Mouse (Mus musculus) midbrain, embryonic 11.5 days (tissue): ENCODE data around the gene Ginm1. TPM values are rescaled to one million over a fixed set of nuclear protein-coding genes. Genes with fewer than 3 reads are reported as not detected.

Source experiments
- ATAC-seq: fragments of 200-750 bp; cut with Nextera tagmentation; 2 replicates; pipeline ENCODE4 v1.8.0; 2017; ENCODE audit warnings: moderate TSS enrichment, moderate library complexity; ENCODE audit not compliant: low FRiP score
- DNase-seq: peaks from one replicate; pipeline ENCODE4 v3.0.0; 2015; ENCODE audit warnings: low spot score; ENCODE audit errors: missing footprints
- H3K27ac ChIP-seq: fragments of 300-500 bp; sonication (generic); 2 replicates; pipeline ENCODE4 v1.5.1; 2014; ENCODE audit warnings: low read depth, low read length
- H3K27me3 ChIP-seq: fragments of 300-500 bp; sonication (generic); 2 replicates; pipeline ENCODE4 v1.6.1; 2014; ENCODE audit warnings: mild to moderate bottlenecking, low read length, moderate library complexity, mixed read lengths; ENCODE audit not compliant: control insufficient read depth, insufficient read depth
- H3K36me3 ChIP-seq: fragments of 300-500 bp; sonication (generic); 2 replicates; pipeline ENCODE4 v1.6.1; 2014; ENCODE audit warnings: mild to moderate bottlenecking, low read length, moderate library complexity, mixed read lengths; ENCODE audit not compliant: control insufficient read depth, insufficient read depth
- H3K4me1 ChIP-seq: fragments of 300-500 bp; sonication (generic); 2 replicates; pipeline ENCODE4 v1.6.1; 2014; ENCODE audit warnings: low read length; ENCODE audit not compliant: control insufficient read depth, insufficient read depth
- H3K4me2 ChIP-seq: fragments of 300-500 bp; sonication (generic); 2 replicates; pipeline ENCODE4 v1.6.1; 2014; ENCODE audit warnings: mild to moderate bottlenecking, moderate library complexity
- H3K4me3 ChIP-seq: fragments of 300-500 bp; sonication (generic); 2 replicates; pipeline ENCODE4 v1.5.1; 2014; ENCODE audit warnings: low read depth, low read length
- H3K9ac ChIP-seq: fragments of 300-500 bp; sonication (generic); 2 replicates; pipeline ENCODE4 v1.6.1; 2014; ENCODE audit warnings: low read length
- H3K9me3 ChIP-seq: fragments of 300-500 bp; sonication (generic); 2 replicates; pipeline ENCODE4 v1.6.1; 2016; ENCODE audit warnings: low read length; ENCODE audit not compliant: control insufficient read depth
- WGBS: fragments of 180-500 bp; shearing (Covaris S2); extraction: QIAGEN DNeasy Blood & Tissue Kit; methylation state at CpG from one replicate; pipeline ENCODE4 v1.1.7; 2014; 5-methylcytosine and 5-hydroxymethylcytosine counted together
- polyA plus RNA-seq: library from polyadenylated mRNA; unstranded; fragments of >200 nt; fragmentation: Nextera tagmentation; extraction: Ambion mirVana; gene quantifications from 2 replicates; pipeline ENCODE4 v1.2.1, GENCODE M21; 2014

Gene Ginm1
- polyA plus RNA-seq, 1 experiment from 2014 or later, result 51.7 TPM

DNA sequence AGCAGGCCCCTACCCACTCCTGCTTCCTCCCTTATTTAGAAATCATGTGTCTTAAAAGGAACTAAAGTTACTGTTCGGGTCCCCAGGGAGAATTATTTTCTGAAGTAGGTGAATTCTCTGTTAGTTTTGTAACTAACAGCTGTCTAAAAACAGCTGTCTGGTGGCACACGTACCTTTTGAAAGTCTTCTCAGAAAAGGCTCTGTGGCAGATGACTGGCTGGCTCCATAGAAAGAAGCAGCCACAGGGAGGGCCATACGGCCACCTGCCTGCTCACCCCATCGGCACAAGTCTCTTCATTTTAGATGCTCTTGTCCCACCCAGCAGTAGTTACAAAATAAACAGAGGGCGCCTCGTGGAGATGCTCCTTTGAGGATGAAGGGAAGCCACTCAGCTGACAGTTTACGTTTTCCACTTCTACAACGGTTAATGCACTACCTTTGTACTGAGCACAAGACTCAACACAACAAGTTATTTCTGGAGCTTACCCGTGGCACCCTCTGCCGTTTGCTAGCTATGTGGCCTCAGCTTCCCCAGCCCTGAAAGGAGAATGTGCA is 42.1 kb upstream of the Ginm1 start:
- Histone ChIP-seq H3K4me1 (no peaks in the 10 kb centered on the region; the same call in 1 of the 2 replicates), H3K27me3 (no peaks in the 10 kb centered on the region), H3K27ac (no peak overlapping the region), H3K36me3 (no peaks in the 10 kb centered on the region), H3K9ac (no peak overlapping the region), H3K4me3 (no peak overlapping the region), H3K9me3 (no peaks in the 10 kb centered on the region), H3K4me2 (no peak overlapping the region)
- 79% methylated on average over 10 of the region's 10 CpGs for WGBS
- DNase-seq (no peak), ATAC-seq (no peak)

DNA sequence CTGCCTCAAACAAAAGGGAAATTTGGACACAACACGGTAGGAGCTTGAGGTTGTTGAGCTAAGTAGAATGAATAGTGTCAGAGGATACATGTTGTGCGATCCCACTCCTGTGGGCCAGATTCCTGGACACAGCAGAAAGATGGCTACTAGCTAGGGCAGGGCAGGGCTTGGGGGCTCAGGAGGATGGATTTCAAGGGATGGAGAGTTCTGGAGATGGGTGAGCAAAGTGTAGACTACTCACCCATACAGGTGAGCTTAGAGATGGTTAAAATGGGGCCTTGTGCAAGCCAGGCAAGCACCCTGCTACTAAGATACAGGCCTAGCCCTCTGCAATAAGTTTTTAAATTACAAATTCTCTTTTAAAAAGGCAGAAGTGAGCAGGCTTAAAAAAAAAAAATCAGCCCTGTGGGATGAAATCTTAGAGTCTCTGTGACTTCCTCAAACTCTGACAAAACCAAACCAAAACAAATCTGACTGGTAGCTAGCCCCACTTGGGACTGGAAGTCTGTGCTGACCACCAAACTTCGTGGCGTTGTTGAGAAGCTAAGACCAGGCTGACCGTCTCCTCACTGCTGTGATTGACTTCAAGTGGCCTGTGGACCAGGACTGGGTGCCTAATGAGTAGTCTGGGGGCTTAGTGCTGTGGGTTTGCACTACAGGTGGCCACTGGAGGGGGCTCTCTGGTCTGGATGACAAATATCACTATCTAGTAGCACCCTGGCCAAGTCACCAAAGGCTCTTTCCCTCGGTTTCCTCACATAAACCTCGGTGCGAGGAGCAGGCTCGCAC is 40.9 kb upstream of the Ginm1 start:
- Histone ChIP-seq H3K27ac (no peak overlapping the region), H3K4me2 (no peak overlapping the region), H3K36me3 (no peaks in the 10 kb centered on the region), H3K27me3 (no peaks in the 10 kb centered on the region), H3K9me3 (no peaks in the 10 kb centered on the region), H3K4me3 (no peak overlapping the region), H3K9ac (no peak overlapping the region), H3K4me1 (no peaks in the 10 kb centered on the region; the same call in 1 of the 2 replicates)
- ATAC-seq (no peak), DNase-seq (peak; percentile 12)
- 88% methylated on average over 9 of the region's 9 CpGs for WGBS

DNA sequence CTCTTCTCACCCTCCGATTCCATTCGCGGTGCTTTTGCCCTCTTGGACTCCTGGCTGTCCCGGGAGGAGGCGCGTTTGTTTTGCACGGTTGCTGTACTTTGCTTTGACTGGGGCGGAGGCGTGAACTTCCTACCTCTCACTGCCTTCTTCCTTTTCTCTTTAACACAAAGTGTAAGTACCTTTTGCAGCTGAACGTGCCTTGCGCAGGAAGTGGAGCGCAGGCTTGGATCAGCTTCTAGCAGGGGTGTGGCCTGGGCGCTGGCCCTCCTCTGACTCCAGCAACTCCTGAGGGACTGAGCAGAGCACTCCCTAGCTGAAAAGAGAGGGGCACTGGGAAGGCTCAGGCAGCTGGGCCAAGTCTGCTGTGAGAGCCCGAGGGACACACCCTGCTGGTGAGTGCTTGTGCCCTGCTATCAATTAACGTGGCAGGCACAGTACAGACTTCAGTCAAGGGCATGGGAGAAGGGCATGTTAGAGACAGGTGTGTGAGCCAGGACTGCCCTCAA is 39.6 kb upstream of the Ginm1 start, which contains the start of gene Zc3h12d:
TSS of gene Zc3h12d (plus strand) at position 300 of the 506 bp plus-strand sequence.
- Histone ChIP-seq H3K4me2 (peak within 1 kb of the TSS; percentile 22; the same call in 1 of the 2 replicates), H3K9ac (peak within 1 kb of the TSS; percentile 39; the same call in 1 of the 2 replicates), H3K4me3 (no peak within 1 kb of the TSS), H3K9me3 (no peaks in the 10 kb centered on the region), H3K27ac (no peak within 1 kb of the TSS), H3K4me1 (no peaks in the 10 kb centered on the region; the same call in 1 of the 2 replicates), H3K27me3 (no peaks in the 10 kb centered on the region), H3K36me3 (no peaks in the 10 kb centered on the region)
- ATAC-seq (peak; percentile 58), DNase-seq (peak; percentile 83)
- WGBS, result 5% methylated on average over 15 of the region's 15 CpGs

DNA sequence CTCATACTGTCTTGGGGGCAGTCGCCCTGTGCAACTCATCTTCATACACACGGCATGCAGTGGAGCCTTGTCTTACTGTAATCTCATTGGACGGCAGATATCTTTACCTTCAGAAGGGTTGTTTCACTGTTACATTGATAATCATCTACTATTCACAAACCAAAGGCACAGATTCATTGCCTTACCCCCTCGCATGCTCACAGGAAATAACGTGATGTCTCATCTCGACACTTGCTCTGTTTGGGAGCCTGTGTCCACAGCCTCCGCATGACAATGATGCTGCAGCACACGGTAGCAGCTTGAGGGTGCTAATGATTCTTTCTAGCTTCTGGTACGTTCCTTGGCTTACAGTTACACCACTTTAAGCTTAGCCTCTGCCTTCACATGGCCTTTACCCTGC is 33.5 kb upstream of the Ginm1 start:
- Histone ChIP-seq H3K4me2 (no peak overlapping the region), H3K9me3 (no peaks in the 10 kb centered on the region), H3K9ac (no peak overlapping the region), H3K4me1 (no peaks in the 10 kb centered on the region), H3K27ac (no peak overlapping the region), H3K36me3 (peaks cover 2% of the 10 kb centered on the region), H3K4me3 (no peak overlapping the region), H3K27me3 (no peaks in the 10 kb centered on the region)
- ATAC-seq (no peak), DNase-seq (peak; percentile 35)
- 97% methylated on average over 9 of the region's 9 CpGs for WGBS

DNA sequence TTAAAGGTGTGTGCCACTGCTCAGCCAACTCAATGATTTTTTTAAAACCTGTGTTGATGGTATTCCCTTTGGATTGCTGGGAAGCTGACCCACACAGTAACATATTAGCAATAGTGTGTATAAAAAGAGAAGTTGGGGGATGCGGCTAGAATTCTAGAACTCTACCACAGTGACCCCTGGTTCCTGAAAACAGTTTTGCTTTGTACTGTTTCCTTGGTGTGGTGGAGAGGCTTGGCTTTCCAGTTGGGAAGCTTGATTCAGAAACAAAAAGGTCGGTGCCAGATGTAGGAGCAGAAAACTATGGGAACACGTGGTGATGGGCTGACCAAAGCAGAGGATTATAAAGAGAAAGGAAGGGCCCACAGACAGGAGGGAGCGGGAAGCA is 32.6 kb upstream of the Ginm1 start:
- no peaks in the 10 kb centered on the region for H3K4me1 ChIP-seq
- no peak overlapping the region for H3K27ac ChIP-seq
- no peaks in the 10 kb centered on the region for H3K9me3 ChIP-seq
- 91% methylated on average over 4 of the region's 4 CpGs for WGBS
- no peak for DNase-seq
- no peak for ATAC-seq
- no peak overlapping the region for H3K9ac ChIP-seq
- no peak overlapping the region for H3K4me2 ChIP-seq
- H3K27me3 ChIP-seq, result no peaks in the 10 kb centered on the region
- H3K4me3 ChIP-seq, result no peak overlapping the region
- H3K36me3 ChIP-seq, result peaks cover 2% of the 10 kb centered on the region

DNA sequence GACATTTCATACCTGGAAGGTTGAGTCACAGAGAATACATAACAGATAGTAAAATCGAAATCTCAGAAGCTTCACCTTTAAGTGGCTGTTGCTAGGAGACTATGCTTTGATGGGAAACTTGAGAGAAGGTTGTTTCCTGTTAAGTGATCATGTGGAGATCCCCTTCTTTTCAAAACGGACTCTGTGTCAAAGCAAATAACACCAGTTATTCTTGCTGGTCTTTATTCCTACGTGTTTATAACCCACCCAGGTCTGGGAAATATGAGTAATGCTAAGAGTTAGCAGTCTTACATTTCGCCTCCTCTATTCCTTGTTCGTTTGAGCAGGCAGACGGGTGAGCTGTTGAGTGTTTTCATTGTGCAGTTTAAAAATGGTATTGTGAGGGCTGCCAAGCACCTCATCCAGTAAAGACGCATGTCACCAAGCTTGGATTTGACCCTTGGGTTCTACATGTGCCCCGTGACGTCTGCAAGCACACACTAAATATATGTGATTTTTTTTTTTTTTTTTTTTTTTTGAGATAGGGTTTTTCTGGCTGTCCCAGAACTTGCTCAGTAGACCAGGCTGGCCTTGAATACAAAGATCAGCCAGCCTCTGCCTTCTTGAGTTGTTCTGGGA is 32.1 kb upstream of the Ginm1 start:
- H3K4me1 ChIP-seq, result no peaks in the 10 kb centered on the region
- H3K27me3 ChIP-seq, result no peaks in the 10 kb centered on the region
- ATAC-seq (no peak), DNase-seq (peak; percentile 75)
- 89% methylated on average over 9 of the region's 9 CpGs for WGBS
- no peak overlapping the region for H3K27ac ChIP-seq
- no peaks in the 10 kb centered on the region for H3K9me3 ChIP-seq
- H3K4me2 ChIP-seq, result no peak overlapping the region
- no peak overlapping the region for H3K9ac ChIP-seq
- no peak overlapping the region for H3K4me3 ChIP-seq
- peaks cover 2% of the 10 kb centered on the region for H3K36me3 ChIP-seq

DNA sequence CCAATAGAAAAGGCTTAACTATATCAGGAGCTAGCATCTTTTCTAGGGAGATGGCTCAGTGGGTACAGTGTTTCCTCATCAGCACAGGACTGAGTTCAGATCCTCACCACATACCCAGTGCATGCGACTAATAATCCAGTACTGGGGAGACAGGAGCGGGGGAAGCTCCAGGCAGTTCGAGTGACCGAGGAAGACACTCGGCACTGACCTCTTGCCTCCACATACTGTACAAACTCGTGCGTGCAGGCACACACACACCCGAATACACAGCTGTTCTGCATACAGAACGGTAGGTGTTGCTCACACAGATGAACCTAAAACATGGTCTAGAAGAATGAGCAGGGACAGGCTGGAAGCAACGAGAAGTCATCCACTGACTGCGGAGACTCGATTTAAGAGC is 29.4 kb upstream of the Ginm1 start:
- H3K4me2 ChIP-seq, result no peak overlapping the region
- no peak overlapping the region for H3K9ac ChIP-seq
- peaks cover 5% of the 10 kb centered on the region for H3K36me3 ChIP-seq

DNA sequence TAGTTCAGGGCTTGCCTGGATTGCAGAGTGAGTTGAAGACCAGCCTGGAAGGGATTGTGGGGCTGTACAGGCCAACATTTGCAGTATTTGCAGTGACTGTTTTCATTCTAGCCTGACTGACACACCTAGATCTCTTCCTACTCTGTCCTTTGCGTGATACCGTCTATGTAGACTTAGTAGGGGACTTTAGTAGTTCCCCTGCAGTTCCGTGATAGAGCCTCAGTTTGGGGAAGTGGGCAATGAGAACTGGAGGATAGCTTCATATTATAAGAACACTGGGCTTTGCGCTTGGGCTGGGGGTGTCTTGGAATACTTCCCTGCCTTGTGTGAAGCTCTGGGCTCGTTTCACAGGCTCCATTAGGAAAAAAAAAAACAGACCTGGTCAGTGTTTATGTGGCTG is 27.5 kb upstream of the Ginm1 start:
- H3K9me3 ChIP-seq, result no peaks in the 10 kb centered on the region
- H3K4me1 ChIP-seq, result no peaks in the 10 kb centered on the region
- DNase-seq (peak; percentile 31), ATAC-seq (no peak)
- H3K27me3 ChIP-seq, result no peaks in the 10 kb centered on the region
- no peak overlapping the region for H3K27ac ChIP-seq
- 94% methylated on average over 5 of the region's 5 CpGs for WGBS
- no peak overlapping the region for H3K9ac ChIP-seq
- H3K4me2 ChIP-seq, result no peak overlapping the region
- H3K4me3 ChIP-seq, result no peak overlapping the region
- peaks cover 5% of the 10 kb centered on the region for H3K36me3 ChIP-seq

More for the DNA sequence above, 29.4 kb upstream of the Ginm1 start:
- Histone ChIP-seq H3K4me1 (no peaks in the 10 kb centered on the region), H3K9me3 (no peaks in the 10 kb centered on the region), H3K27ac (no peak overlapping the region), H3K4me3 (no peak overlapping the region), H3K27me3 (no peaks in the 10 kb centered on the region)
- ATAC-seq (no peak), DNase-seq (peak; percentile 14)
- WGBS, result 93% methylated on average over 12 of the region's 12 CpGs

DNA sequence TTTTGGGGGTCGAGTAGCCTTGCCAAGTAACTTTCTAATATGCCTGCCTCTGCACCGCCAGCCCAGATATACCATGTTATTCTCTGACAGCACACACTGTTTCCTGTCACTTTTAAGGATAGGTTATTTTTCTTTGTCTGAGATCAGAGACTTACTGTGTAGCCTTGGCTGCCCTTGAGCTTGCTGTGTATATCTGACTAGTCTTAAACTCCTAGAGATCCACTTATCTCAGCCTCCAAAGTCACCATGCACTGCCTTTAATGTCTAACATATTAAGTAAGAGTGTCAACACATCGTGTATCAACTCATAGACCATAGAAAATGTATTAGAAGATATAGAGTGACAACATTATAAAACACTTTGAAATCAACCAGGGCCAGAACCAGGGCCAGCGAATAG is 27.0 kb upstream of the Ginm1 start:
- Histone ChIP-seq H3K9me3 (no peaks in the 10 kb centered on the region), H3K4me2 (no peak overlapping the region), H3K9ac (no peak overlapping the region), H3K36me3 (peaks cover 5% of the 10 kb centered on the region), H3K27me3 (no peaks in the 10 kb centered on the region), H3K4me1 (no peaks in the 10 kb centered on the region), H3K27ac (no peak overlapping the region), H3K4me3 (no peak overlapping the region)
- peak; percentile 56 for DNase-seq
- 91% methylated on average over 4 of the region's 4 CpGs for WGBS
- ATAC-seq, result no peak
